Mouse (Mus musculus): ENCODE results near the gene Bcas3. TPM values are rescaled to one million over a fixed set of nuclear protein-coding genes. Genes with fewer than 3 reads are reported as not detected.
"Not testable (repeated sequence)": the region's sequence is repeated elsewhere in the genome, so short reads cannot be mapped to it uniquely, and the experiment has no call there.

Bcas3 gene
- polyA plus RNA-seq, 1 experiment from 2014 or later = 26.5 TPM

- Histone ChIP-seq H3K4me1 (peaks cover 6% of the 10 kb centered on the region; the same call in 1 of the 2 replicates), H3K4me3 (no peak overlapping the region), H3K36me3 (no peaks in the 10 kb centered on the region), H3K9me3 (replicated peaks) (no peaks in the 10 kb centered on the region), H3K27ac (no peak overlapping the region), H3K27me3 (ENCODE audit: low read depth, poor library complexity, severe bottlenecking) (no peaks in the 10 kb centered on the region)
- DNase-seq (ENCODE audit: low spot score) = no peak
- 86% methylated on average over 5 of the region's 5 CpGs for WGBS
Observed at GRCm38 (mm10) chr11:85454305-85454682, 101.3 kb downstream of the Bcas3 start.

DNA sequence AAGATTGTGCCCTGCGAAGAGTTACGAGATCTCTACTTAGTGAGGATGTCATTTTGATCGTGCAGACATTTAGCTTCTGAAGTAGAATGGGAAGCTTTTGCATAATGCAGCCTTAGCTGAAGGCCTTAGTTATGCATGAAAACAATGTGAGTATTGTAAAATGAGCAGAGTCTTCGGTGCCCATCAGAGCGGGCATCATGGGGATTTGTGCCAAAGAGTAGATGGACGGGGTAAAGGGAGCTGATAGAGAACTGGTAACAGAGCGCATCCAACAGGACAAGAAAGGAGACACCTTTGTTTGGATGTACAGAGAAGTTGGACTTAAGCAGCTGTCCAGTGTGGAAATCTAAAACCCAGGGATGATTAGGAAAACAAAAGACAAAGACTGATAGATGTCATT is 108.6 kb downstream of the Bcas3 start:
- DNase-seq (ENCODE audit: low spot score) = no peak
- no peak overlapping the region for H3K4me3 ChIP-seq

DNA sequence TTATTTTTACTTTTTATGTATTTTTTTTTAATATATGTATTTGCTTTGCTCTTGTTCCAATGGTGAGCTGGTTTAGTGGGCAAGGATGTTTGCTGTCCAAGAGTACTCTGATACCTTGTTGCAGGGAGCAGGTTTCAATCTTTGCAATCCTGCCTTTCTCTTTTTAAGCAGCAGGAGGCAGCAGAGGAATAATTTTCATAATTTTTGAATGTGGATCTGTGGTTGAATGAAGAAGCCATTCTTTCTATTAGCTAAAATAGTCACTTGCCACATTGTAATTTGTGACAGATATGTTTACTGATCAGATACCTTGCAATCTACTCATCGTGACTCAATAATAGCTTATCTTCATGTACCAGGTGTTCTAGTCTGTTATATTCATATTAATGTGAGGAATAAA is 116.6 kb downstream of the Bcas3 start:
- Histone ChIP-seq H3K9me3 (replicated peaks) (no peaks in the 10 kb centered on the region), H3K27ac (no peak overlapping the region), H3K27me3 (ENCODE audit: low read depth, poor library complexity, severe bottlenecking) (no peaks in the 10 kb centered on the region), H3K36me3 (no peaks in the 10 kb centered on the region), H3K4me1 (0 out of 2 replicates have a peak, but pooled peaks cover 3% of the 10 kb centered on the region), H3K4me3 (no peak overlapping the region)
- 90% methylated on average over 1 of the region's 1 CpGs for WGBS
- DNase-seq (ENCODE audit: low spot score) = no peak

More for the DNA sequence above, 108.6 kb downstream of the Bcas3 start:
- Histone ChIP-seq H3K27ac (no peak overlapping the region), H3K9me3 (replicated peaks) (no peaks in the 10 kb centered on the region), H3K27me3 (ENCODE audit: low read depth, poor library complexity, severe bottlenecking) (no peaks in the 10 kb centered on the region), H3K4me1 (no peaks in the 10 kb centered on the region), H3K36me3 (no peaks in the 10 kb centered on the region)
- 88% methylated on average over 7 of the region's 7 CpGs for WGBS

- DNase-seq (ENCODE audit: low spot score) = no peak
- Histone ChIP-seq H3K9me3 (replicated peaks) (no peaks in the 10 kb centered on the region), H3K27me3 (ENCODE audit: low read depth, poor library complexity, severe bottlenecking) (no peaks in the 10 kb centered on the region), H3K4me1 (0 out of 2 replicates have a peak, but pooled peaks cover 3% of the 10 kb centered on the region), H3K36me3 (no peaks in the 10 kb centered on the region), H3K4me3 (no peak overlapping the region), H3K27ac (no peak overlapping the region)
- 70% methylated on average over 4 of the region's 4 CpGs for WGBS
Observed at GRCm38 (mm10) chr11:85470508-85470907, 117.5 kb downstream of the Bcas3 start.

DNA sequence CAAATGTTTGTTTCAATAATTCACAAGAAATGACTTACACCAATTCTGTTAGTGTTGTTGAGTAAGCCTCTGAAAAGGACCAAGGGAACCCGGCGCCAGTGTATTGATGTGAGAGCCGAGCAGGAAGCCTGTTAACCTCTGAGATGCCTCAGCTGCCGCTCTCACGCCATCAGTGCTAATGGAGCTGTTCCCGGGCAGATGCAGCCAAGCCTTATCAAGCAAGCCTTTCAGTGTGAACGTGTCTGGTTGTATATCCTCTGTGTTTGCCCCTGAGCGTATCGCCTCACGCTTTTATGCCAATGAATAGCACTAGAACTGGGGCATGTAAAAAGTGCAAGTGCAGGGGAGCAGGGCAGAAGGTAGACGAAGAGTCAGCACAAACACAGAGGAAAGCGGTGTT is 121.4 kb downstream of the Bcas3 start:
- 54% methylated on average over 12 of the region's 12 CpGs for WGBS
- Histone ChIP-seq H3K4me1 (0 out of 2 replicates have a peak, but pooled peaks cover 3% of the 10 kb centered on the region), H3K27ac (no peak overlapping the region), H3K36me3 (no peaks in the 10 kb centered on the region), H3K9me3 (replicated peaks) (no peaks in the 10 kb centered on the region), H3K27me3 (ENCODE audit: low read depth, poor library complexity, severe bottlenecking) (no peaks in the 10 kb centered on the region), H3K4me3 (no peak overlapping the region)
- DNase-seq (ENCODE audit: low spot score) = no peak

DNA sequence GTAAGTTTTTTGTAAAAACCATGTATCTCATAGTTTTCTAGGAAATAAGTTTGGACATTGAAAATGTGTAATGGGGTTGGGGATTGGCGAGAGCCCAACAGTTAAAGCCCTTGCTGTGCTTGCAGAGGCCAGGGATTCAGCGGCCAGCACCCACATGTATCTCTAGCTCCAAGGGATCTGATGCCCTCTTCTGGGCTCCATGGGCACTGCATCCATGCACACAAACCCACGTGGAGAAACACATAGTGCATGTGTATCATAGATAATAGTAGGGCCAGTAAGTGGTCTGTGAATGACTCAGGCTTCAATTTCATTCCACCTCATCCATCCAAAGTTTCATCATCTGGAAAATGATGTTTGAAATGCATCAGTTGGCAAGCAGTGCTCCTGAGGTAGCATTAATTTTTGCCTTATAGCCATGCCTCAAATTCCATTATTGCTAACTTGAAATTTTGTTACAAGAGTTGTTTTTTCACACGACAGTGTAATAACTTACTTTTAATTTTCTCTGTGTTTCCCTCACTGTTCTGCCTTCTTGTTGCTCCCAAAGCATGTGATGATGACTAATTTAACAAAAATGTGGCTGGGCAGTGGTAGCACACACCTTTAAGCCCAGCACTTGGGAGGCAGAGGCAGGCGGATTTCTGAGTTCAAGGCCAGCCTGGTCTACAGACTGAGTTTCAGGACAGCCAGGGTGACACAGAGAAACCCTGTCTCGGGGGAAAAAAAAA is 129.9 kb downstream of the Bcas3 start:
- H3K27ac ChIP-seq = no peak overlapping the region
- no peaks in the 10 kb centered on the region for H3K9me3 ChIP-seq (replicated peaks)
- H3K27me3 ChIP-seq (ENCODE audit: low read depth, poor library complexity, severe bottlenecking) = no peaks in the 10 kb centered on the region
- peaks cover 12% of the 10 kb centered on the region for H3K4me1 ChIP-seq
- 73% methylated on average over 6 of the region's 6 CpGs for WGBS
- H3K36me3 ChIP-seq = no peaks in the 10 kb centered on the region
- DNase-seq (ENCODE audit: low spot score) = no peak
- no peak overlapping the region for H3K4me3 ChIP-seq

DNA sequence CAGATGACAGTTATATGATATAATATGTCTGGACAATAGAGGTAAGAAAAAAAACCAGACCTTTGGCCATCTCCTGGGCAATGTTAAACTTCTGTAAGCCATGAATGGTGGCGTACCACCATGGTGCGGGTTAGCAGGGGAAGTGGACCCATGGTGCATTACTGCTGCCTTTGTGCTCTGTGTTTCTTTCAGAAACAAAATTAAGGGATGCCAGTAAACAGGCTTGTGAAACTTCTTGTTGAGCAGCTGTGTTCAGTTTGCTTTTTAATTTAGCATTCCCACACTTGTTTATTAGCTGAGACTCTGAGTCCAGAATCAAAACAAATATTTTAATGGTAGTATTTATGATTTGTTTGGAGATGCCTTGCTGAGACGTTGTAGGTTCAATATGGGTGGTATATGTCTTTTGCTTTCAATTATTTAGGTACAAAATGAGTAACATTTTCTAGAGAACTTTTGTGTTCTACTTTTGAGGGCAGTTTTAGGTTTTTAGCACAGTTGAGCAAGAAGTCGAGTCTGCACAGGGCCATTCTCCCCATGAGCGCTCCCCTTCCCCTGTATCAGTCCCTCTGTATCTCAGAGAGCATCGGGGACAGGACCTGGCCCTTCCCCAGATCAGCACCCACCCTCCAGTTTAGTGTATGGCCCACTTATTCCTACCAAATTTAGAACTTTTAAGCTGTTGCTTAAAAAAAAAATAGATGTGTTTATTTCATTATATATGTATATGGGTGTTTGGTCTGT is 132.4 kb downstream of the Bcas3 start:
- no peak for DNase-seq (ENCODE audit: low spot score)
- H3K27me3 ChIP-seq (ENCODE audit: low read depth, poor library complexity, severe bottlenecking) = no peaks in the 10 kb centered on the region
- 86% methylated on average over 6 of the region's 6 CpGs for WGBS
- H3K9me3 ChIP-seq (replicated peaks) = no peaks in the 10 kb centered on the region
- no peak overlapping the region for H3K27ac ChIP-seq
- no peaks in the 10 kb centered on the region for H3K36me3 ChIP-seq
- H3K4me3 ChIP-seq = no peak overlapping the region
- H3K4me1 ChIP-seq = peaks cover 20% of the 10 kb centered on the region

GRCm38 (mm10) chr11:85487501-85487900 is 134.5 kb downstream of the Bcas3 start:
- H3K27me3 ChIP-seq (ENCODE audit: low read depth, poor library complexity, severe bottlenecking) = no peaks in the 10 kb centered on the region

DNA sequence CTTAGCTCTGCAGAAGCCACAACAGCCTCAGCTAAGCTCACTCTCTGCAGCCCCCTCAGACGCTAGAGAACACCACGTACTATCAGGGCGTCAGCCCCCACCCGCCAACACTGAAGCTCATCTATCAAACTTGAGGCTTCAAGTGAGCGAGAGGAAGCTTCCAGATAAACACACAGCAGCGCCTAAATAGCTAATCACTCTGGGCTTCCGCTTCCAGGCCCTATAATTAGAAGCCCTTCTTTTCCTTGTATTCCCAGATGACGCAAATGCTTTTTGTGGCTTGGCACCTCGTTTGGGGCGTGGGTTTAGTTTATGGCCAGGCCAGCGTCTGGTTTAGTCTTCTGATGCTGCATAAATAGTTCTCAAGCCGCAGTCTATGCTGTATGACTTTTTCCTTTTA is 139.3 kb downstream of the Bcas3 start:
- no peaks in the 10 kb centered on the region for H3K9me3 ChIP-seq (replicated peaks)
- peak; percentile 34 for DNase-seq (ENCODE audit: low spot score)
- no peaks in the 10 kb centered on the region for H3K36me3 ChIP-seq
- 5% methylated on average over 12 of the region's 12 CpGs for WGBS
- peaks cover 33% of the 10 kb centered on the region for H3K4me1 ChIP-seq
- H3K4me3 ChIP-seq = no peak overlapping the region
- H3K27ac ChIP-seq = no peak overlapping the region; the same call in 1 of the 2 replicates
- no peaks in the 10 kb centered on the region for H3K27me3 ChIP-seq (ENCODE audit: low read depth, poor library complexity, severe bottlenecking)

More at GRCm38 (mm10) chr11:85487501-85487900, 134.5 kb downstream of the Bcas3 start:
- Histone ChIP-seq H3K9me3 (replicated peaks) (no peaks in the 10 kb centered on the region), H3K27ac (no peak overlapping the region), H3K36me3 (no peaks in the 10 kb centered on the region), H3K4me1 (peaks cover 33% of the 10 kb centered on the region), H3K4me3 (no peak overlapping the region)
- no peak for DNase-seq (ENCODE audit: low spot score)
- 54% methylated on average over 7 of the region's 7 CpGs for WGBS

- H3K4me1 ChIP-seq = peaks cover 28% of the 10 kb centered on the region
- H3K4me3 ChIP-seq = no peak overlapping the region
- no peaks in the 10 kb centered on the region for H3K9me3 ChIP-seq (replicated peaks)
- WGBS = 51% methylated on average over 3 of the region's 3 CpGs
- no peak overlapping the region for H3K27ac ChIP-seq
- DNase-seq (ENCODE audit: low spot score) = no peak
- no peaks in the 10 kb centered on the region for H3K27me3 ChIP-seq (ENCODE audit: low read depth, poor library complexity, severe bottlenecking)
- H3K36me3 ChIP-seq = no peaks in the 10 kb centered on the region
Observed at GRCm38 (mm10) chr11:85492666-85493065, 139.7 kb downstream of the Bcas3 start.

DNA sequence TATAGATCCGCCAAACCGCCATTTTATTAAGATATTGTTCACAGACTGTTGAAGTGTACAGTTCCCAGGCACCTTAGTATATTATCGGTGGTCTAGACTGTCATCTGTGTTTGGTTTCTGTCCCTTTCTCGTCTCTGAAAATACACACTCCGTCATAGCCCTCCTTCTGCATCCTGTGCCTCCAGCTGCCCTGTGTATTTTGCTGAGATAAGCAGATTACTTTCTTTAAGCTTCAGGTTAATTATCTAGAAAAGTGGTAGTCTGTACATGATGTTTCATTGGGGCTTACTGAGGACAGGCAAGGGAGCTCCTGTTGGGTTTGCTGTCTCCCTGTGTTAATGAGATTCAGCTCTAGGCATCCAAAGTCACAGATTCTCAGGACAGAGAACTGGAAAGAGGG is 146.6 kb downstream of the Bcas3 start:
- WGBS = 86% methylated on average over 5 of the region's 5 CpGs
- H3K4me3 ChIP-seq = no peak overlapping the region
- no peak overlapping the region for H3K27ac ChIP-seq
- DNase-seq (ENCODE audit: low spot score) = no peak
- H3K36me3 ChIP-seq = no peaks in the 10 kb centered on the region
- no peaks in the 10 kb centered on the region for H3K27me3 ChIP-seq (ENCODE audit: low read depth, poor library complexity, severe bottlenecking)
- H3K9me3 ChIP-seq (replicated peaks) = no peaks in the 10 kb centered on the region
- no peaks in the 10 kb centered on the region for H3K4me1 ChIP-seq

GRCm38 (mm10) chr11:85502031-85502430 is 149.1 kb downstream of the Bcas3 start:
- no peaks in the 10 kb centered on the region for H3K9me3 ChIP-seq (replicated peaks)
- 74% methylated on average over 3 of the region's 3 CpGs for WGBS
- H3K4me1 ChIP-seq = no peaks in the 10 kb centered on the region
- no peaks in the 10 kb centered on the region for H3K36me3 ChIP-seq
- H3K27me3 ChIP-seq (ENCODE audit: low read depth, poor library complexity, severe bottlenecking) = no peaks in the 10 kb centered on the region
- H3K27ac ChIP-seq = no peak overlapping the region
- no peak overlapping the region for H3K4me3 ChIP-seq
- DNase-seq (ENCODE audit: low spot score) = no peak

DNA sequence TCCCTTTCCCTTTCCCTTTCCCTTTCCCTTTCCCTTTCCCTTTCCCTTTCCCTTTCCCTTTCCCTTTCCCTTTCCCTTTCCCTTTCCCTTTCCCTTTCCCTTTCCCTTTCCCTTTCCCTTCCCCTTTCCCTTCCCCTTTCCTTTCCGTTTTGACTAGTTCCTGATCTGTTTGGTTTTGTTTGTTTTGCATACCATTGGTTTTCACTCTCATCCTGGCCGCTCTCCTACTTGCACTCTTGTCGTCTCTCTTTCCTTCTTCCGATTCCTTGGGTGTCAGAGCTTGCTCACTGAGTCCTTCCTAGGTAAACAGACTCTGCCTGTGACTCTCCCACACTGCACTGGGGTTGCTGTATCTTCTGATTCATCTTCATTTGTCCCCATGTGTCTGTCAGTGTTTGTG is 151.8 kb downstream of the Bcas3 start:
- WGBS = 30% methylated on average over 4 of the region's 4 CpGs

More for the DNA sequence above, 151.8 kb downstream of the Bcas3 start:
- not testable (repeated sequence) for H3K4me1 ChIP-seq; H3K9me3 ChIP-seq (replicated peaks); H3K27me3 ChIP-seq (ENCODE audit: low read depth, poor library complexity, severe bottlenecking); H3K27ac ChIP-seq; H3K4me3 ChIP-seq; DNase-seq (ENCODE audit: low spot score); H3K36me3 ChIP-seq

All from limb, embryonic 10.5 days (tissue).